Mouse (Mus musculus) inflammation-experienced regulatory T-cells, adult 6 months (primary cell): ENCODE results near the gene Sbno2. TPM values are rescaled to one million over a fixed set of nuclear protein-coding genes. Genes with fewer than 3 reads are reported as not detected.

Source experiments
- ATAC-seq: one replicate; pipeline ENCODE4 v1.8.0; 2017
- polyA plus RNA-seq, 3 experiments: library from polyadenylated mRNA; unstranded; fragments of 100-300 nt; shearing (Covaris generic); gene quantifications; one replicate each; pipeline ENCODE4 v1.2.1; 2017

The Sbno2 gene
- polyA plus RNA-seq, 3 experiments from 2014 or later = 30.4 to 39.1 (median 32.6) TPM

- ATAC-seq = no peak
Measured at GRCm38 (mm10) chr10:80091527-80091926, 13.8 kb downstream of the Sbno2 start.

DNA sequence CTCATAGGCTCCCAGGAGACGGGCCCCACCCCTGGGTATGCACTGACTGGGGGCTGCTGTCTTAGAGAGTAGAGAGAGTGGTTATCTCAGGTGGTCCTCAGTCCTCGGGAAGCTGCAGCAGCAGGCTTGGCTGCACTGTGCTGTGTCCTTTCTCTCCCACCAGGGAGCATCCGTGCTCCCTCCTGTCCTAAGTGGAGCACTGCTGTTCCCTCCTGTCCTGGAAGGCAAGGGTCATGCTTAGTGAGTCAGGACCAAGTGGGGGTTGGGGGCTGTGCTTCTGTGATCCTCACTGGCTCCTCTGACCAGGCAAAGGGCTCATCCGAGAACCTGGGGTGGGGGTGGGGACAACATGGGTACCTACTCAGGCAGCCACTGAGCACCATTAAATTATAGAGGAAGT is 16.2 kb downstream of the Sbno2 start:
- no peak for ATAC-seq

- no peak for ATAC-seq
Measured at GRCm38 (mm10) chr10:80087483-80087882, 17.9 kb downstream of the Sbno2 start.

GRCm38 (mm10) chr10:80086847-80087246 is 18.5 kb downstream of the Sbno2 start:
- no peak for ATAC-seq

- no peak for ATAC-seq
Measured at GRCm38 (mm10) chr10:80084817-80085487, 20.4 kb downstream of the Sbno2 start.

GRCm38 (mm10) chr10:80081075-80081474 is 24.3 kb downstream of the Sbno2 start:
- ATAC-seq = no peak

GRCm38 (mm10) chr10:80080396-80081070 is 24.8 kb downstream of the Sbno2 start:
- no peak for ATAC-seq

DNA sequence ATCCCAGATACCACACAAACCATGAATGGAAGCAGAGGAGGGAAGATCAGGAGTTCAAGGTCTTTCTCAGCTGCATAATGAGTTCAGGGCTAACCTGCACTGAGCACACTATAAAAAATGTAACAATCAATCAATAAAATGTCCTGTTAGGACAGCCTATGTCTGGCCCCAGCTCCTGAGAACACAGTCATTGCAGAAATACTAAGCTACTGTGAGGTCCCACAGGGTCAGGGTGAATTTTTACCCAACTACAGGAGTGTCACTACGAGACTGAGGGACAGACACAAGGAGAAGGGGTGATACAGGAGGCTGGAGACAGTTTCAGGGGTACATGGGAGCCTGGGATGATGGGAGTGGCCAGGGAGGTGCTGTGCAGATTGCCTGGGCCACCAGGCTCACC is 27.0 kb downstream of the Sbno2 start:
- no peak for ATAC-seq

DNA sequence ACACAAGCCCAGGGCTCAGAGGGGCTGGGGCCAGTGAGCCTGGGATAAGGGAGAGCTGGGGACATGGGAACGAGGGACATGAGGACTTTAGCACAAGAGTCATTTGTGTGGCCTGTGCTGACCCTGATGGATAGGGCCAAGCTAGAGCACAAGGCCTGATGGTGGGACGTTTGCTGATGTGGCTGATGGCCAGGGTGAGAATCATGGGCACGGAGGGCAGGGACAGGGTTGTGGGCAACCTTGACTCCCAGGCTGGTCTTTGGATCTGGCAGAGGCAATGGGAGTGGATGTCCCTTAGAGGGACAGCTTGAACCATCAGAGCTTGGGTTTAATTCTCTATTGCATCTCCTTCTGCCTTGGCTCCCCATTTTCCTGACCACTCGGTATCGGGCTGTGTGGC is 28.1 kb downstream of the Sbno2 start:
- ATAC-seq = no peak

DNA sequence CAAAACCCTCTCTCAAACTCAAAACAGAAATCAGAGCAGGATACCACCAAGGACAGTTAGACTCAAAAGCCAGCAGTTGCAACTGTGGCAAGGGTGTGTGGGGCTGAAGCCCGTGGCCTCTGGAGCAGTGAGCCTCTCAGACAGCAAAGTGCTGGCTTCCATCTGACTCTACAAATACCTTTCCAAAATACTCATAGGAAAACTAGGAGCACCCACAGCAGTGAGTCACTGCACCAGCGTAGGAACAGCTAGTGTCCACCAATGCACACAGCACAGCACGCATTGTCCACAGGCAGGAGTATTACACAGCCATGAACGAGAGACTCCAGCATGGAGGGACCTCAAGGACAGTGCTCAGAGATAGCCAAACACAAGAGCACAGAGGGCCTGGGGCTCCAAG is 29.0 kb downstream of the Sbno2 start:
- ATAC-seq = no peak

DNA sequence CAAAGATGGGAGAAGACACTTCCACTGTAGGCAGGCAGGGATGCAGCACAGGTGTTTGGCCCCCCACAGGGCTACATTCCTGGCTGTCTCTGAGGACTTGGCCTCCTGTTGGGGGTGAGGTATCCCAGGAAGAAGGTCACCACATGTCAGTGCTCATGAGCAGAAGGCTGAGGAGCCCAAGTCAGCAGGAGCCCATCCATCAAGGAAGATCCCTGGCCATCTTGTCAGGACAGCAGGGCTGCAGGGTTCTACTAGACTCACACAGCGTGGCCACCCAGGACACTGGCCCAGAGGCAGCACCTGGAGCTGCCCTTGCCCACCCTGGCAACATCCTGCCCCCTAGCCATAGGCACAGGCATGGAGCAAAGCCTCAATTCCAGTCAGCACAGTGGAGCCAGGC is 29.4 kb downstream of the Sbno2 start:
- ATAC-seq = no peak

- ATAC-seq = peak; percentile 97
Measured at GRCm38 (mm10) chr10:80074813-80075601, 30.4 kb downstream of the Sbno2 start.

DNA sequence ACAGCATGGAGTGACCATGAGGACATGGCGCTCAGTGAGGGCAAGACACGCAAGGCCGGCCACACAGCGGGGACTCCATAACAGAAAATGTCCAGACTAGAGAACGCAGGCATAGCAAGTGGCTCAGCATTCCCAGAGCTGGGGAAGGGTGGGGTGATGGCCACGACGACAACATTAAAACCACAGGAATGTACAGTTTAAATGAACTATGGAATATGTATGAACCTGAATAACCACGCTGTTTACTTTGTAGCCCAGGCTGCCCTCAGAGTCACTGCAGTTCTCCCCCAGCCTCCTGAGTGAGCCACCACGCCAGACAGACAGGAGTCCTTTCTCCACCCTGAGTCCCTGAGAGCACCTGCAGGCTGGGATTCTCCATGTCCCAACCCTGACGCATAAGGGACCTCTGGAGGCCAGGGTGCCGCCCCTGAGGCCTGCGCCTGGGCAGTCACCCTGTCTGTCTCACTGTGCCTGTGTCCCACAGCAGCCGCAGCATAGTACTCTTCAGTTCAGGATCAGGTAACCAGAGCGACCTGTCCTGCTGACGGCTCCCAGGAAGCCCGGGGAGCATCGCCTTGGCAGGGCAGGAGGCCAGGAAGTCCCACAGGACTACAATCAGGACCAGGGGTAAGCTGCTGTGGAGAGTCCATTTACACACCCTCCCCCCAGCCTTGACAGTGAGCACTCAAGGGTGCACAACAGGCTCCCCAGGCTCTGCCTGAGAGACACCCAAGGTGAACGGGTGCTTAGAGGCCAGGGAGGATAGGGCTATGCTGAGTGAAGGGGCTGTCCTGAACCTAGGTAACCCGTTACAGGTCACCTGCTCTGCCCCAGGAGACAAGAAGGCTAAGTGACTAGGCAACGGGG is 32.5 kb downstream of the Sbno2 start:
- no peak for ATAC-seq

DNA sequence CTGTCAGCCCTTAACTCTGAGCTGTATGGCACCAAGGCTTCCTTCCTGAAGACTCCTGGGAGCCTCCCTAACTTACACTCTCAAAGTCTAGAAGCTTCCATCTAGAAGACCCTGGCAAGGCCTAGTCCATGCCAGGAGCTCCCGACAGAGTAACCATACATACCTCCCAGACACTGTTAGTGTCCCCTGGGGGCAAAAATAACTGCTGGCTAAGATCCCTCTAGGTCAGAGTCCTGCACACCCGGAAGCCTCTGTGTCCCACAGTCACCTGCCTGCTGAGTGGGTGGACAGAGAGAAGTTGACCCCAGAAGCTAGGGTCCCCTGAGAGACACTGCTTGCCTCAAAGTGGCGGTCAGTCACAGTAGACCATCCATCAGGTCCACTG is 33.9 kb downstream of the Sbno2 start:
- no peak for ATAC-seq

GRCm38 (mm10) chr10:80070837-80071515 is 34.4 kb downstream of the Sbno2 start:
- no peak for ATAC-seq

DNA sequence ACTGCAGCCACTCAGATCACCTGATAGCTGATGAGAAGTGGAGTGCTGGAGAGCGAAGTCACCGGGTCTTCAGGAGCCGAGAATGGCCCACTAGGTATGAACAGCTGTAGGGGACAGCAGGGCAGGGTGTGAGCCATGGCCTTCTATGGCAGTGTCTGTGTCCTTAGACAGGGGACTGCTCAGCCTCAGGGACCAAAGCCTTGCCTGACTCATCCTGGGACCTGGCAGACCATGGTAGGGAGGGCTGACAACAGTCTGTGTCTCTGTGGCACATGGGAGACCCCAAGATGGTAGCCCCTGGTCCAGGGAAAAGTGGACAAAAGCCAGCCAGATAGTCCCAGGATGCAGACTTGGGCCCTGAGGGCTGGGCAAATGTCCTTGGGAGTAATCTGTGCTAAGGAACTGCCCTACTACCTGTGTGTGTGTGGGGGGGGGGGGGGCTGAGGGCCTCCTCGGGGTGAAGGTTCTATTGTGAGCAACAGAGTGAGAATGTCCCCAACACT is 35.4 kb downstream of the Sbno2 start:
- no peak for ATAC-seq

GRCm38 (mm10) chr10:80069251-80069650 is 36.1 kb downstream of the Sbno2 start:
- ATAC-seq = no peak

DNA sequence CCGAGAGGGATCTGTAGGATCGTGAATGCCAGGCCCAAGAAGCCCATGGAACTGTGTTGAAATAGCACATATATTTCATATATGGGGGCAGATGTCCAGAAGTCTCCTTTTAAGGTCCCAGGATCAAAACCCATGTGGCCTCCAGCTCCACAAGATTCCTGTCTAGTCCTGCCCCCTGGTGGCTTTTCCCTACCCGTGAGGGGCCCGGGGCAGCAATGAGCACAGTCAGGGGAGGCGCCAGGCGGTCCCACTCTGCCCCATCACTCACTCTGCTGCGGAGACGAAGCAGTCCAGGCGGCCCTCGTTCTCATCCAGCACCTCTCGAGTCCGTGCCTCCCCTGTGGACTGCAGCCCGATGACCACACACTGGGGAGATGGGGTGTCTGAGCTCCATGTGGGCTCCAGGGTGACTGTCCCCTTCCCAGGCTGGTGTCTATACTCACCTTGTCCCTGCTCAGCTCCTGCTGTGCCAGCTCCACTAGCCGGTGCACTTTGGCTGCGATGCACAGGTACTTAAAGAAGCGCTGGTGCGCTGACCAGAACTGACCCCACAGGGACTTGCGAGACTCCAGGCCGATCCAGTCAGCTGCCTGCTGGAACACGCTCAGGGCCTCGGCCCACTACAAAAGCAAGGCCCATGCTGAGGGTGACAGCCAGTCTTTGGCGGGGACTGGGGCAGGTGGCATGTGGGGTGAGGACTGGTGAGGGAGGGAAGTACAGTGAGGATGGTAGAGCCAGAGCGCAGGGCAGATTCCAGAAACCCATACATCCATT is 41.3 kb downstream of the Sbno2 start:
- ATAC-seq = no peak

GRCm38 (mm10) chr10:80063104-80063503 is 42.3 kb downstream of the Sbno2 start:
- ATAC-seq = no peak

DNA sequence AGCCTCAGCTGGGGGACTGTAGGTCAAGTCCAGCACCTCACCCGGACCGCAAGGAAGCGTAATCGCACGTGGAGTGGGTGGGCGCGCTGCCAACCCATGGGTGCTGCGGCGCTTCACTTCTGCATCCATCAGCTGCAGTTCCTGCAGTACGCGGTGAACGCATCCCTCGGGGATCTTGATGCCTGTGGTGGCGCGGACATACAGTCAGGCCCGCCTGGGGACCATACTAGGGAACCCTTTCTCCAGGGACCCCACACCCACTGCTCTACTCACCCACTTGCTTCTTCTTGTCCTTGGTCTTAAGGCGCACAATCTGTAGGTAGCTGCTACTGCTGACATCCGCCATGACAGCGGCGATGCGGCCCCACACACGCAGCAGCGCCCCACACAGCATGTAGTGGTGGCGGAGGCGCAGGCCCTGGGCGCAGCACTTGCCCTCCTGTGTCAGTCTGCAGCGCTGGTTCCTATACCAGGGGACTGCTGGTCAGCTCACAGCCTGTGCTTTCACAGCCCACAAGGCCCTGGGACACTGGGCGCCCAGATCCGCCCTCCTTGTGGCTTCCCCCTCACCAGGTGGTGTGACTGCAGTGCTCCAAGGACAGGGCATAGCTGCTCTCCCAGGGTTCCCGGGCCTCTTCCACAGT is 47.6 kb downstream of the Sbno2 start:
- ATAC-seq = no peak
